Mouse (Mus musculus) small intestine, adult 2 months (tissue): Measurements from ENCODE around the gene Gtsf1.

Experiments
- CTCF ChIP-seq: fragments of 200-500 bp; IDR thresholded peaks from 2 replicates; pipeline ENCODE4 v1.5.1; 2012; ENCODE audit warnings: low read depth, mild to moderate bottlenecking, control low read depth, inconsistent platforms, low read length, moderate library complexity, mixed read lengths; ENCODE audit not compliant: insufficient replicate concordance, insufficient read length; ENCODE audit errors: extremely low read depth
- POLR2A ChIP-seq: fragments of 200-500 bp; IDR thresholded peaks from 2 replicates; pipeline ENCODE4 v1.6.1; 2012; ENCODE audit warnings: low read depth, mild to moderate bottlenecking, control low read depth, inconsistent platforms, low read length, moderate library complexity

DNA sequence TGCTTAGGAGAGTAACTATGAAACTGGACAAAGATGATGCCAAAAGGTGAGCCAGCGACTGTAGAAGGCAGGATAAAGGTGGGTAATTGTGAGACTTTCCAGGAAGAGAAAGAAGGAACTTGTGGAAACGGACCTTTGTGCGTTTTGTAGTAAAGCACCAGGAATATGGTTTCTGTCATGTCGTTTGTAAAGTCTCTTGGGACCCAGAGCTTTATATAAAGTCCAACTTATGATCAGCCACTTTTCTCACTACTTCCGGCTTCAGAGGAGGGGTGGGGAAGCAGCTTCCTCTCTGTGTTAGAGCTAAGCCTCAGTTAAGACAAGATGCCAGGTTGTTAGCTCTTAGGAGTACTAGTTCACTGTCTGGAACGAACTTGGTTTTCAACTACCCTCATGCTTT lies 24.2 kb upstream of the Gtsf1 start:
- TF ChIP-seq CTCF: no peak
- no peak for TF ChIP-seq POLR2A
